ENCODE assay signal across 11 mouse cellular contexts in genomic region chr19:36706195-36706594, GRCm38 (mm10). TPM values are rescaled to one million over a fixed set of nuclear protein-coding genes. Genes with fewer than 3 reads are reported as not detected.
DNase-seq lines count a peak whose midpoint lies in the region; ATAC-seq lines count a peak whose summit lies in the region.
"Had no signal": no experiment of that assay in that cellular context is flagged by ENCODE, and none has a peak within 500 bp of the region (broad histone marks: within the 10 kb centered on the region; RNA-seq: fewer than 3 reads in every experiment).

No protein-coding gene starts in this region.

- intact Hi-C loops in left cerebral cortex, postnatal 25 days (cut with DNase I): no loop called here

- no peak for DNase-seq in heart, adult 8-10 months (ENCODE audit: low spot score)
- peak; percentile 41 for DNase-seq in midbrain, embryonic 11.5 days (ENCODE audit: low spot score, missing footprints)
- no peak for DNase-seq in midbrain, embryonic 10.5 days (ENCODE audit: low spot score)
- DNase-seq in left cerebral cortex, postnatal 25 days (ENCODE audit: low spot score in 2 of 2): no peak
- DNase-seq: gastrocnemius, postnatal 25 days had no signal

- ATAC-seq in heart, embryonic 12.5 days (ENCODE audit: insufficient number of reproducible peaks, low FRiP score): peak; percentile 22; the same call in 1 of the 2 replicates
- no peak for ATAC-seq in midbrain, embryonic 11.5 days (ENCODE audit: low FRiP score)
- ATAC-seq in heart, embryonic 16.5 days (replicated peaks; ENCODE audit: extremely low read depth, insufficient read depth, low FRiP score): no peak
- peak; percentile 46; the same call in 1 of the 2 replicates for ATAC-seq in stomach, embryonic 16.5 days (ENCODE audit: insufficient read depth, low FRiP score)
- no peak for ATAC-seq in monocyte, adult 5-6 weeks (replicated peaks; ENCODE audit: insufficient number of reproducible peaks, low FRiP score, low TSS enrichment, poor library complexity, severe bottlenecking)
- ATAC-seq: Patski had no signal

- WGBS in heart, embryonic 12.5 days: 33% methylated on average over 6 of the region's 6 CpGs
- 86% methylated on average over 6 of the region's 6 CpGs for WGBS in midbrain, embryonic 11.5 days
- 71% methylated on average over 6 of the region's 6 CpGs for WGBS in midbrain, embryonic 10.5 days
- WGBS in heart, embryonic 16.5 days: 32% methylated on average over 6 of the region's 6 CpGs
- 33% methylated on average over 6 of the region's 6 CpGs for WGBS in stomach, embryonic 16.5 days

- no peak overlapping the region for H3K4me3 ChIP-seq in heart, embryonic 12.5 days
- no peak overlapping the region for H3K4me3 ChIP-seq in midbrain, embryonic 11.5 days (ENCODE audit: low read depth, low read length)
- H3K4me3 ChIP-seq in midbrain, embryonic 10.5 days: no peak overlapping the region
- H3K4me3 ChIP-seq in heart, embryonic 16.5 days (ENCODE audit: low read length): no peak overlapping the region
- no peak overlapping the region for H3K4me3 ChIP-seq in stomach, embryonic 16.5 days (replicated peaks; ENCODE audit: low read length)

- H3K27me3 ChIP-seq in heart, embryonic 12.5 days (replicated peaks): no peaks in the 10 kb centered on the region
- H3K27me3 ChIP-seq in midbrain, embryonic 11.5 days (ENCODE audit: control insufficient read depth, insufficient read depth, low read length): no peaks in the 10 kb centered on the region
- no peaks in the 10 kb centered on the region for H3K27me3 ChIP-seq in midbrain, embryonic 10.5 days (ENCODE audit: low read depth, poor library complexity, severe bottlenecking)
- H3K27me3 ChIP-seq in heart, embryonic 16.5 days (ENCODE audit: control insufficient read depth, insufficient read depth, low read length): no peaks in the 10 kb centered on the region
- no peaks in the 10 kb centered on the region for H3K27me3 ChIP-seq in stomach, embryonic 16.5 days (ENCODE audit: control insufficient read depth, insufficient read depth, low read length)
- H3K27me3 ChIP-seq: Patski had no signal

- H3K9ac ChIP-seq in heart, embryonic 12.5 days: no peak overlapping the region
- H3K9ac ChIP-seq in midbrain, embryonic 11.5 days (ENCODE audit: low read length): no peak overlapping the region
- peak overlapping the region; percentile 47 for H3K9ac ChIP-seq in heart, embryonic 16.5 days (ENCODE audit: low read length)
- H3K9ac ChIP-seq in stomach, embryonic 16.5 days (ENCODE audit: low read length): no peak overlapping the region; the same call in 1 of the 2 replicates

- no peaks in the 10 kb centered on the region for H3K36me3 ChIP-seq in heart, embryonic 12.5 days
- H3K36me3 ChIP-seq in midbrain, embryonic 11.5 days (ENCODE audit: control insufficient read depth, insufficient read depth, low read length): no peaks in the 10 kb centered on the region
- no peaks in the 10 kb centered on the region for H3K36me3 ChIP-seq in midbrain, embryonic 10.5 days
- no peaks in the 10 kb centered on the region for H3K36me3 ChIP-seq in heart, embryonic 16.5 days (ENCODE audit: control insufficient read depth, insufficient read depth)
- H3K36me3 ChIP-seq in stomach, embryonic 16.5 days (ENCODE audit: control insufficient read depth, insufficient read depth, low read length): no peaks in the 10 kb centered on the region

- H3K9me3 ChIP-seq in heart, embryonic 12.5 days (replicated peaks): no peaks in the 10 kb centered on the region
- no peaks in the 10 kb centered on the region; the same call in 1 of the 2 replicates for H3K9me3 ChIP-seq in midbrain, embryonic 11.5 days (ENCODE audit: control insufficient read depth, low read length)
- H3K9me3 ChIP-seq in midbrain, embryonic 10.5 days (replicated peaks): peaks cover 7% of the 10 kb centered on the region; the same call in 1 of the 2 replicates
- peaks cover 2% of the 10 kb centered on the region for H3K9me3 ChIP-seq in heart, embryonic 16.5 days (replicated peaks; ENCODE audit: control insufficient read depth, low read length)
- H3K9me3 ChIP-seq in stomach, embryonic 16.5 days (replicated peaks; ENCODE audit: control insufficient read depth, low read length): no peaks in the 10 kb centered on the region; the same call in 1 of the 2 replicates

- H3K27ac ChIP-seq in heart, embryonic 12.5 days (ENCODE audit: poor library complexity, severe bottlenecking): peak overlapping the region; percentile 87
- H3K27ac ChIP-seq in midbrain, embryonic 11.5 days (ENCODE audit: low read depth, low read length): no peak overlapping the region
- no peak overlapping the region for H3K27ac ChIP-seq in midbrain, embryonic 10.5 days (replicated peaks)
- H3K27ac ChIP-seq in heart, embryonic 16.5 days (ENCODE audit: low read length): peak overlapping the region; percentile 85
- H3K27ac ChIP-seq in stomach, embryonic 16.5 days (ENCODE audit: low read length): peak overlapping the region; percentile 79

- H3K4me2 ChIP-seq in heart, embryonic 12.5 days: peak overlapping the region; percentile 33
- H3K4me2 ChIP-seq in midbrain, embryonic 11.5 days: no peak overlapping the region
- peak overlapping the region; percentile 43 for H3K4me2 ChIP-seq in heart, embryonic 16.5 days (ENCODE audit: low read depth, low read length)
- peak overlapping the region; percentile 20; the same call in 1 of the 2 replicates for H3K4me2 ChIP-seq in stomach, embryonic 16.5 days (ENCODE audit: low read depth, low read length)
- H3K4me2 ChIP-seq: liver, embryonic 11.5 days had no signal

- H3K4me1 ChIP-seq in heart, embryonic 12.5 days (replicated peaks): peaks cover 39% of the 10 kb centered on the region
- H3K4me1 ChIP-seq in midbrain, embryonic 11.5 days (ENCODE audit: control insufficient read depth, insufficient read depth, low read length): no peaks in the 10 kb centered on the region
- no peaks in the 10 kb centered on the region for H3K4me1 ChIP-seq in midbrain, embryonic 10.5 days
- H3K4me1 ChIP-seq in heart, embryonic 16.5 days (ENCODE audit: control insufficient read depth, insufficient read depth, low read length): peaks cover 26% of the 10 kb centered on the region
- peaks cover 27% of the 10 kb centered on the region for H3K4me1 ChIP-seq in stomach, embryonic 16.5 days (ENCODE audit: control insufficient read depth, insufficient read depth, low read length)

RNA-seq across cellular contexts. Expression of gene Ppp1r3c, which starts 30.3 kb away (rescaled TPM):
- 53.3 and 55.1 TPM in 2 replicates for polyA plus RNA-seq in heart, embryonic 12.5 days (2016; fragmentation: Nextera tagmentation; extraction: Ambion mirVana)
- 100 to 1,000 TPM in 2 of 4 experiments, 10 to 100 TPM in 2; 82.2 to 179 (median 102) TPM for total RNA-seq in heart, adult 8-10 months (2022)
- 2.2 and 2.3 TPM in 2 replicates for polyA plus RNA-seq in midbrain, embryonic 11.5 days (2014; fragmentation: Nextera tagmentation; extraction: Ambion mirVana)
- 1.6 and 2.0 TPM in 2 replicates for polyA plus RNA-seq in midbrain, embryonic 10.5 days (2016; fragmentation: Nextera tagmentation; extraction: Ambion mirVana)
- polyA plus RNA-seq in heart, embryonic 16.5 days (2015; fragmentation: Nextera tagmentation; extraction: Ambion mirVana): 105 and 117 TPM in 2 replicates
- 26.1 and 29.0 TPM in 2 replicates for polyA plus RNA-seq in stomach, embryonic 16.5 days (2015; fragmentation: Nextera tagmentation; extraction: Ambion mirVana)
- 10 to 100 TPM; 43.3 to 56.0 TPM for total RNA-seq in left cerebral cortex, postnatal 25 days (2021)
- total RNA-seq in monocyte, adult 5-6 weeks (2017): not detected in 3 replicates

Comparison
In these comparisons a context has a peak if more than half of its experiments do, and no peak if none do; other contexts are left out.
1. ATAC-seq: peak in heart, embryonic 12.5 days (single experiment) and stomach, embryonic 16.5 days (single experiment); none in midbrain, embryonic 11.5 days (single experiment), heart, embryonic 16.5 days (single experiment) and monocyte, adult 5-6 weeks (single experiment).
2. H3K27ac ChIP-seq: peak in heart, embryonic 12.5 days (single experiment), heart, embryonic 16.5 days (single experiment) and stomach, embryonic 16.5 days (single experiment); none in midbrain, embryonic 11.5 days (single experiment) and midbrain, embryonic 10.5 days (single experiment).